Mouse (Mus musculus) layer of hippocampus, adult 8-10 months (tissue): ENCODE data around the gene Gxylt2. TPM values are rescaled to one million over a fixed set of nuclear protein-coding genes. Genes with fewer than 3 reads are reported as not detected.

Experiments
- DNase-seq, 2 experiments: peaks; one replicate each; pipeline ENCODE4 v3.0.0; 2022; ENCODE audit warnings: low spot score in 2 of 2
- total RNA-seq, 4 experiments: library from RNA; stranded (reverse); gene quantifications; 2 replicates each; pipeline ENCODE4 v1.2.4; 2022

Gxylt2 gene
- total RNA-seq, 4 experiments from 2014 or later = 1.9 to 2.5 (median 2.0) TPM

DNA sequence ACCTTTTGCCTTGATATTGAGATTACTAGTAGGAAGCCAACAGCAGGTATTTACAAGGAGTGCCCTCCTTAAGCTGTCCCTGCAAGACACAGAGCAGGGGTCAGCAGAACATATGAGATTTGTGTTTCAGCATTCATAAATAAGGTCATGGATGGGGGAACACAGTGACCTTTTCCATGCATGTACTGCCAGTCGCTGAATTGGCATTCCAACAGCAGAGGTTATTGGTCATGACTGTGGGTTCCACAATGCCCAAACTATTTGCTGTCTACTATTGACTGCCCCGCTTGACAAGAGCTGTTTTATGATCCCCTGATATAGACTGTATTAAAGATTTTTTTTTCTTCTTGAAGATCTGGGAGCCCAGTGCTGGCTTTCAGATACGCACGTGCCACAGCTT lies 95.2 kb downstream of the Gxylt2 start:
- DNase-seq = no peak

DNA sequence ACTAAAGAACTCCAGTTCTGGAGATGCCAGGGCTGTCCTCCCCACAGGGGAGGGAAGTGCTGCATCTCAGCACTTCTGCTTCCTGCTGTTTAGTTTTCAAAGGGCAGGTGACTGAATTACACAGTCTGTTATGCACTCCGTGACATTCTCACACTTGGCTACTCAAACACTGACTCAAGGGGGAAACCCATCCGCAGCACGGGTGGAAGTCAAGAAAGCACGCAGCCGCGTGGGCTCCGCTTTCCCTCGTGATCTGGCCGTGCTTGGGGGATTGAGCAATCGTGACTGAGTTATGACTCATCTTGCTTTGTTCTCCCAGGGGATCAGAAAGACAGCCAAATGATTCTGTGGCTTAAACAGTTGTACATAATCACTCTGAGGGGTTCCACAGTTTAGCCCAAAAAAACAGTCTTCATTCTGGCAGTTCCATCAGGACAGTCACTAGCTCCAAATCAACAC lies 96.0 kb downstream of the Gxylt2 start:
- DNase-seq = peak; percentile 35 to 50

DNA sequence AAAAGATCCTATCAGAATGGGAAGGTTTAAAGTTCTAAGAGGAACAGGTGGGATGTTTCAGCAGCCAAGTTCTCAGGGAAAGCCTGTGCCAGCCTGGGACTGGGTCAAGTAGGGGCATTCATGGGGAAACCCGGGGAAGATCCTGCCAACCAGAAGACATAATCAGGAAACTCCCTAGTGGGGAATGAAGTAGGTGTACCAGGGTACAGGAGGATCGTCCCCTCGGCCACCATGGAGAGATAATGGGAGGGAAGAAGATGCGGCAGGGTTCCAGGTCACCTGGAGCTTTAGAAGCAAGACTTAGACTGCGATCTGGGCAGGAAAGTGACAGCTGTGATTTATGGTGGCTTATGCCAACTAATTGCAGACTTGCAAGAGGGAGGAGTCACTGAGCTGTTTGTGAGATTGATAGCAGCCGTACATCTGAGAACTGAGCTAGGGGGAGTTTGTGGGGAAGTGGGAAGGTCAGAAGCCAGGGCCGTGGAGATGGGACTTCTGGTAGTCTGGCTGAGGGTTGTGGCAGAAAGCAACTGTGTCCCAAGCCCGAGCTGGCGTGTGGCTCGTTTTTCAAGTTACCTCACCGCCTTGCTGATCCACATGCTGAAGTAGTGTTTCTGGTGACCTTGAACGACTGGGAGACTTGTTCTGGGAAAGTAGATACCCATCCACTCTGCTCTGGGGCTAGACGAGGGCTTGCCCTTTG lies 98.0 kb downstream of the Gxylt2 start:
- DNase-seq = no peak

DNA sequence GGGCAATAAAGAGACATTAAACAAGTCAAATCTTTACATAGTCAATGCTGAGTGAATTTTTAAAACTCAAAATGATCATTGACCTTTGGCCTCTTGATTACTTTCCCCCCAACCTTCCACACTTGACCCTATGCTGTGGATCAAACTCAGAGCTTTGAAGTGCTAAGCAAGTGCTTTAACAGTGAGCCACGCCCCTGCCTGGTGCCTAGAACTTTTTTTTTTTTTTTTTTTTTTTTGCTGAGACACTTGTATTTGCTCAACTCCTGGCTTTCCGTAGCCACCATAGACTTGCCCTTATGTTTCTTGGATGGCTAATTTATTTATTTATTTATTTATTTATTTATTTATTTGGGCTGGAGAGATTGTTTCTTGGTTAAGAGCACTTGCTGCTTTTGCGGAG lies 98.7 kb downstream of the Gxylt2 start:
- no peak for DNase-seq

DNA sequence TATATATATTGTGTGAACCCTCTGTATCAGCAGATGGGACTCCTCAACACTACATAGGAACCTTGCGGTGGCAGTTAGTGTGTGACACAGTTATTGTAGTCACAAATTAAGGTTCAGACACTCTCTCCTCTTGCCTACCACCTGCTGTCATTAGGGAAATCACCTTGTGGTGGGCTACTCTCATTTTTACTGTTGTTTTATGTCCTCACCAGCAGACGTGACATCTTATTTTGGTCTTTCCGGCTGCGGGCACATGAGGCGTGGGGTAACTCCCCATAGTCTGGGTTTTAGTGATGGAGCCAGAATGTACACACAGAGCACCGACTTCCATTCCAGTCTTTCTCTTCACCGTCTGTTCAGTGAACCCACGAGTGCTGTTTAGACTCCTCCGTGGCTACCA lies 102.7 kb downstream of the Gxylt2 start:
- DNase-seq = no peak

DNA sequence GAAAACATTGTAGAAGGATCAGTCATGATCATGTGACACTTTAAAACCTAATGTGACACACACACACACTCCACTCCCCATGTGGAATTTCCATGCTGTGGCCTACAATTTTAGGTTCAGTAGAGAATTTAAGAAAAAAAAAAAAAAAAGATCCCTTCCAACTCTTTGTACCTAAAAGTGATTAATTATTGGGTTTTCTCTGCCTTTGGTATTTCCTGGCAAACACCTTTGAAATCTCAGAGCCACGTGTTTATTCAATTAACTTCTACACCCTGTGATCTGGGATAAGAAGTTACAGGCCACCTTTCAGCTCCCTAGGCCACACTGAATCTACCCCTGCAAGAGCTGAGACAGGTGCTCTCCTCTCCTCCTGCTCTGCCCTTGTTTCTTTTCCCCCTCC lies 103.2 kb downstream of the Gxylt2 start:
- DNase-seq = no peak

DNA sequence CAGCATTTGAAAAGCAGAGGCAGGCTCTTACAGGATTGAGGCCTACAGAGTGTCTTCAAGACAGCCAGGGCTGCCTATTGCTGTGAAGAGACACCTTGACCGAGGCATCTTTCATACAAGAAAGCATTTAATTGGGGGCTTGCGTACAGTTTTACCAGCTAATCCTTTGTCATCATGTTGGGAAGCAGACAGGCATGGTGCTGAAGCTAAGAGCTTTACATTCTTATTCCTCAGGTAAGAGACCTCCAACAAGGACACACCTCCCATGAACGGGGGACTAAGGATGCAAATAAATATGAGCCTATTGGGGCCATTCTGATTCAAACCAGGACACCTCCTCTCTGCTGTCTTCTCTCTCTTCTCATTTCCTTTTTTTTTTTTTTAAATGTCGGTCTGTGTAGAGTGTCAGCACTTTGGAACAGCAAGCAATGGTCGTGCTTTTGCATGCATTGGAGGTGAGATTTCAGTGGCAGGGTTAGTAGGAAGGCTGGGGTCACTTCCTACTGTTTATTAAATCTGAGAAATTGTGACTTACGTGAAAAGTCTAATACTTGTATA lies 103.8 kb downstream of the Gxylt2 start:
- DNase-seq = no peak

DNA sequence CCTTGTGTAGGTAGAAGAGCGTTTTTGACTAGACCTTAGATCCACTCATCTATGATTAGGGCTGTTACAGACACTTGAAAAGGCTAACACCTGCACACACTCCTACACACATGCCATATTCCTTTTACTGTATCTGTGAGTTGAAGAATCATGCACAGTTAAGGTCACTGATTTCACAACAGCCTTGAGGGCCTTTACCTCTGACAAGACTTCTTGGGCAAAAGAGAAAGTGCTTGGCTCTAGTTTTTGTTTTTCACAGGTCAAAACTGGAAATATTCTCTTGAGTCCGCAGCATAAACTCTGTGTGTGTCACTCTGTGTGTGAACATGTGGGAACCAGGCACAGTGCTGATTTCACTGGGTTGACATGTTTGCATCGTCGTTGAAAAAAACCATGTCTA lies 105.6 kb downstream of the Gxylt2 start:
- no peak for DNase-seq

DNA sequence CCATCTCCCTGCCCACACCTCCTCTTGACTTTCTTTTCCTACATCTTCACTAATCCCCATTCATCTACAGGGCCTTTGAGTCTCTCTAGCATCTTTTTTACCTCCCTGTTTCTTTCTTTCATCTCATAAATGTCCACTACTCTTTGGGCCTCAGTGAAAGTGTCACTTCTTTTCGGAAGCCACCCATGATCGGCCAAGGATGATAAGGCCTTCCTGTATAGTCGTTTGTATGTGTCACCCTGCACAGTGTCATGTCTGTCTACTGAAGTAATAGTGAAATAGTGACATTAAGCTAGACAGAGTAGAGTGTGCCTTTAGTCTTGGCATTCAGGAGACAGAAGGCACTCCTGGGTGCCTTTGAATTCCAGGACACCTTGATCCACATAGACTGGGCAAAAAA lies 107.2 kb downstream of the Gxylt2 start:
- no peak for DNase-seq

DNA sequence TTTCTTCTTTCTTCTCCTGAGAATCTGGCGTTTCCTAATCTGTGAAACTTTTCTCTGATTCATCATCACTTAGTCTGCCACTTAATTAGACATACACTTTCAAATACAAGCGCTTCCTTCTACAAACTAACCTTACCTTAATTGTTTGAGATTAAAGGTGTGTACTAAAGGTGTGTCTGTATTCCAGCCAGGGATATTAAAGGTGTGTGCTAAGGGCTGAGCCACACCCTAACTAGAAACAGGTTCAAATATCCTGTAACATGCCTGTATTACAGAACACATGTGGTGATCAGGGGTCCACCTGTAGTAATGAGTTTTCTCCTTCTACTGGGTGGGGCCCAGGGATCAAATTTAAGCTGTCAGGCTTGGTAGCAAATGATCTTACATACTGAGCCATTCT lies 116.8 kb downstream of the Gxylt2 start:
- DNase-seq = no peak

DNA sequence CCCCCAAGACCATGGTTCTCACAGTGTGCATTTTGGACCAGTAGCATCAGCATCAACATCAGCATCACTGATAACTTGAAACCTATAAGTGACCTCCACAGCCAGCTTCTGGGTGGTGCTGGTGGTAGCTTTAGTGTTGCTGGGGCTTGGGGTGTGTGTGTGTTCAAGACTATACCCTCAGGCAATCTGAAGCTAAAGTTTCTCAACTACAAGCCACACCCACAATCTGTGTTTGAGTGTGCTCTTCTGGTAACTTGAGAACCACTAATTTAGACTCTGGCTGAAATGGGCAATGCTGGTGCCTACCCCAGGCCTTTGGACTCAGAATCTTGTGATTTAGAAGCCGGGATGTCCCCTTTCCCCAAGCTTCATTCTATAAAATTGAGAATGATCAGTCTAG lies 118.8 kb downstream of the Gxylt2 start:
- DNase-seq = no peak

DNA sequence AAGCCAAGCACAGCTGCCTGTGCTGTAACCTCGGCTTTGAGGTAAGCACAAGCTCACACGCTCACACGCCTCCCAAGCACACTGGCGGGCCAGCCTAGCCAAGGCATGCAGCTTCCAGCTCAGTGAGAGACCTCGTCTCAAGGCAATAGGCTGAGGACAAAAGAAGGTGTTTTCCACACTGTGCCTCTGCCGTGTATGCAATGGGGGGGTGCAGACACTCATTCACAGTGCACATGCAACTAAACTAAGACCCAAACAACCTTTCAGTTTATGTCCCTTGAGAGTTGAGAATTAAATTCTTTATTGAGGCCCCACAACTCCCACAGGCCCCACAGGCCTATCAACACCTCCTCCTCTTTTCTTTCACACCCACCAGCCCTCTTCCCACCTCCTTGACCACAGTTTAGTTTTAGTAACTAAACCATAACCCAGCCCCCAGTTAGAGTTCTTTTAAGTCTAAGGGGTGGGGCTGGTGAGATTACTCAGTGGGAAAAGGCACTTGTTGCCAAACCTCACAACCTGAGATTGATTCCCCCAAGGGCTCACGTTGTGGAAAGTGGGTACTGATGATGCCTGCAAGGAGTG lies 119.9 kb downstream of the Gxylt2 start:
- DNase-seq = no peak

DNA sequence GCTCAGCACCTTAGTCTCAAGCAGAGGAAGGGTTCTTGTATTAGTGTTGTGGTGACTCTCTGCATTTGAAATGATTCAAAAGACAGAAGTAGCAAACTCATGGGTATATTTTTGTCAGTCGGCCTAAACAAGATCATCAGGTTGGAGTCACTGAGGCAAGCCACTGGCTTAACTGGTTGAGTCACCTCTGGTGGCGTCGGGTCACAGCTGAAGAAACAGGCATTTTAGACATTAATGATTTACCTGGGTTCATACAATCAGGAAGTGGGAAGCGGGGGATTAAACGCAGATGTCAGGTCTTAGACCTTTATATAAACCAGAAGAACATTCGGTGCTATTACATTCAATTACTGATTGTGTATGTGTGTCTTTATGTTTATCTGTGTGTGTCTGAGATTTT lies 121.5 kb downstream of the Gxylt2 start:
- no peak for DNase-seq

DNA sequence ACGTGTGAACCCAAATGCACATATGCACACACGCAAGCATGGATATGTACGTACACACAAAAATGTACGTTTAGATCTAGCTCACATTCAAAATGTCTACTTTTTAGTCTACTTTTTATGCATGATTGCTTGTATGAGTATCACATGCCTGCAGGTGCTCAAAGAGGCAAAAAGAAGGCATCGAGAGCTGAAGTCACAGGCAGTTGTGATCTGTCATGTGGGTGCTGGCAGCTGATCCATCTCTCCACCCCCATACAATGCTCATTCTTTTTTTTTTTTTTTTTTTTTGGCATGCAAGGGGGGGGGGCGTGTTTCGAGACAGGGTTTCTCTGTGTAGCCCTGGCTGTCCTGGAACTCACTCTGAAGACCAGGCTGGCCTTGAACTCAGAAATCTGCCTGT lies 124.0 kb downstream of the Gxylt2 start:
- DNase-seq = no peak

DNA sequence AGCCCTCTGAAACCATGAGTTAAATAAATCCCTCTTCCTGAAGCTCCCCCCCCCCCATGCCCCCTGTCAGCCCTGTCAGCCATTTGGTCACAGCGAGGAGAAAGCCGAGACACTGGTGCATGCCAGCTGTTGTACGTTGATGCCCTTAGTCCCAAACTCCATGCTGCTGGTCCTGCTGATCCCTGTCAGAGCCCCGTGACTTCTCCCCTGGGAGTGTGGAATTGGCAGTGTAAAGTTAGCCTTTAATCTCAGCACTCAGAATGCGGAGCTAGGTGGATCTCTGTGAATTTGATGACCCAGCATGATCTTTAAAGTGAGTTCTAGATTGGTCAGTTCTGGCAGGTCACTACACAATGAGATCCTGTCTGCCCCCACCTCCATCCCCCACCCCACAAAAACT lies 125.2 kb downstream of the Gxylt2 start:
- no peak for DNase-seq

DNA sequence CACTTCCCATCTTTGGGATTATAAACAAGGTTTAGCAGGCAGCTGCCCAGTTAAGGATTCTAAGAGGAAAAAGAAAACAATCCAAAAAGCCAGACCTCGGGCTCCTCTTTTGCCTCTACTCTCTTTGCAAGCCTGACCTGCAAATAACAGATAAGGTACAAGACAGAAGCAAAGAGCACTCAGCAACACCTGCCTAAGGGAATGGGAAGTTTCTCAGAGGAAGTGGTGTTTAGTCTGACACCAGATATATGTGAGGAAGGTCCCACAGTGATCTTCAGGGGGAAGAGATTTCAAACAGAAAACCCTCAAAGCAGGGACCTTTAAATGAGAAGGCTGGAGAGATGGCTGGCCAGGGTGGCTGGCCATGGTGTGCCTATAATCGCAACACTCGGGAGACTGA lies 126.7 kb downstream of the Gxylt2 start:
- DNase-seq = no peak

DNA sequence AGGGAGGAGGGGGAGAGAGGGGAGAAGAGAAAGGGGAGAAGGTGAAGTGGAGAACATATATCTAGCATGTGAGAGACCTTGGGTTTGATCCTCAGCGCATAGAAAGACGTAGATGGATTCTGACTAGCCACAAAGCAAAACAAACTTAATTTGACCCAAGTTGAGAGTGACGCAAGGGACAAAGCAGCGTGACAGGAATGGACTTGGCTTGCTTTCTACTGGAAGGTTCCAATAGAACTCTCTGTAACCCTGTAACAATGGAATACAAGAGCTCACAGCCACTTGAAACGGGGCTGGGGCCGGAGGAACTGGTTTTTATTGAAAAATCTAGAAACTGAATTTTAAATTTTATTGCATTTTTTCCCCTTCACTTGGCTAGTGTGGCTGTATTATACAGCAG lies 127.2 kb downstream of the Gxylt2 start:
- DNase-seq = no peak

DNA sequence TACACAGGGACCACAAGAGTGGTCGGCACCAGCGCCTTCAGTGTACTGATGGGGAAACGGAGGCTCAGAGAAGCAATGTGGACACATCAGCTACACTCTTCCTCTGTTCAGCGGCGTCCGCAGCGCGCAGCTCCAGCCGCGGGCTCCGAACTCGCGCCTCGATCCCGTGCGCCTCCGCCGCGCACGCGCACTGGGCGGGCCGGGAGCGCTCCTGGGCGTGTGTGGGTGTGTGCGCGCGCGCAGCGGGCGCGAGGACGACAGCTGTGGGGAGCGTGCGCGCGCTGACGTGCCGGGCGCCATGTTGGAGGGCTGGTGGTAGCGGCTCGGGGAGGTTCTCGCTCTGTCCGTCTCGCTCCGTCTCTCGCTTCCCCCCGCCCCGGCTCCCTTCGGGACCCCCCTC lies 128.8 kb downstream of the Gxylt2 start, which contains the start of gene Ppp4r2:
TSS of gene Ppp4r2 (plus strand) at position 268 of the 400 bp plus-strand sequence.
- peak; percentile 77 to 88 for DNase-seq

DNA sequence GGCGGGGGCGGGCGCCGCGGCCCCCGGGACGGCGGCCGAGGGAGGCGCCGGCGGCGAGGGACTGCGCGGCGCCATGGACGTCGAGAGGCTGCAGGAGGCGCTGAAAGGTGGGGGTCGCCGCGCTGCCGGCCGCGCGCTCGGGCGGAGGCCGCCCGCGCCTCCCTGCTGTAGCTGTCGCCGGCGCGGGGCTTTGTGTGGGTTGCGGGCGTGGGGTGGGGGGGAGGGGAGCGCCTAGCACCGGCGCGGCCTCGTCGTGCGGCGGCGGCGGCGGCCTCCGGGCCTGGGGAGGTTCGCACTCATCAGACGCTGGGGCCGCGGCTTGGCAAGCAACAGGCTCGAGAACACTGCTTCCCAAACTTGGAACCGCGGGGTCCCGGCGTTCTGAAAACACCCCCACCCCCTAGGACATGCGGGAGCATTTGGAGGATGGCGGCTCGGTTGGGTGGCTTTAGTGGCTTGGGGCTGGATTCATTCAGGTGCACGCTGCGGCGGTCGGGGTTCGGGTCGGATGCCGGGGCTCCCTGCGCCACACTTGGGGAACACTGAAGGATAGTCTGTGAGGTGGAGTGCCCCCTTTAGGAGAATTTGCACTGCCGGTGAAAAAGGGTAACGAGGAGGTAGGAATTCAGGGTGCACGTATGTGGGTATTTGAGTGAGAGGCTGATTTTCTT lies 129.4 kb downstream of the Gxylt2 start:
- peak; percentile 49 to 55 for DNase-seq

DNA sequence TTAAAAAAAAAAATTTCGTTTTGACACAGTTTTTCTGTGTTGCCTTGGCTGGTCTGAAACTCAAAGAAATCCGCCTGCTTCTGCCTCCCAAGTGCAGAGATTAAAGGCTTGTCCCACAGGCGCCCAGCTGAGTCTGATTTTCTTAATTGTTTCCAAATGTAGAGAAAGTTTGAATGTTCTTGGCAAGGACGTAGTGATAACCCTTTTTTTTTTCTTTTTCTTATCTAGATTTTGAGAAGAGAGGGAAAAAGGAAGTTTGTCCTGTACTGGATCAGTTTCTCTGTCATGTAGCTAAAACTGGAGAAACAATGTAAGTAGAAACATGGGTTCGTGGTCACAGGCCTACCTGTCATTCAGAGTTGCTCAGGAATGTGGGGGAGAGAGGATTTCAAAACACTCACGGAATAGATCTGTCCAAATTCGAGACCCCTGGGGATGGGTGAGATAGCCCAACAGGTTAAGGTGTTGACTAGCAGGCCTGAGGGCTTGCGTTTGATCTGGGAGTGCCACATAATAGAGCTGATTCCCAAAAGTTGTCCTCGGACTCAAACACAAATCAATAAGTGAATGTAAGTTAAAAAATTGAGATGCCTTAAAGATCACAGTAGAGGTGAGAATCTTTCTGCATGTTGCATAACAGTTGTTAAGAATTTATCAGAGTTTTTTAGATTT lies 130.1 kb downstream of the Gxylt2 start:
- DNase-seq = no peak

DNA sequence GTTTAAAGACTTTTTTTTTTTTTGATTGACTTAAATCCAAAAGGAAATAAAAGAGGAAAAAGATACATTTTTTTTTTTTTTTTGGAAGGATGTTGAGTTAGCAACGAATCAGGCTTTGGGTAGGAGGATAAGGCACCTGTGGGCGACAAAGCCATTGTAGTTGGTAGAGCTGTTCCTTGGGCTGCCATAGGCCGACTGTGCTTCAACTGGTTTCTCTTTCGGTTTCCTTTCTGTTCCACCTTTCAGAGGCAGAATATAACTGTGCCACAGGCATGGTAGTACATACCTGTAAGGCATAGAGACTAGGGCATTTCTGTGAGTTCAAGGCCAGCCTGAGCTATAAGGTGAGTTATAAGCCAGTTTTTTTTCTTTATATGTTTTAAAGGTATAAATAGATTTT lies 140.5 kb downstream of the Gxylt2 start:
- DNase-seq = no peak

DNA sequence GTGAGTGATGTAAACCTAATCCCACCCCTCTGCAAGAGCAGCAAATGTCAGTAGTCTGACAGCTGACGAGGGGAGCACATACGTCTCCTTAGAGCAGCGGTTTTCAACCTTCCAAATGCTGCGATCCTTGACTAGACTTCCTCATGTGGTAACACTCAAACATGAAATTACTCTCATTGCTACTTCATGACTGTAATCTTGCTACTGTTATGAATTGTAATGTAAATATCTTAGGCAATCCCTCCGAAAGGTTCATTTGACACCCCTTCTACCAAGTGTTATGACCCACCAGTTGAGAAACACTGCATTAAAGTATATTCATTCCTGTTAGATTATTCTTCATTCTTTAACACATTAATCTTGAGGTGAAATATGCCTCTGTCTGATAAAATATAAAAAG lies 142.7 kb downstream of the Gxylt2 start:
- DNase-seq = no peak
